Mouse (Mus musculus) retina, postnatal 7 days (tissue): Measurements from ENCODE around the gene Mgmt.

Experiments used
- DNase-seq: peaks from one replicate; pipeline ENCODE4 v3.0.0-alpha.2; 2012; ENCODE audit warnings: low read depth, low spot score

Gene Mgmt

DNA sequence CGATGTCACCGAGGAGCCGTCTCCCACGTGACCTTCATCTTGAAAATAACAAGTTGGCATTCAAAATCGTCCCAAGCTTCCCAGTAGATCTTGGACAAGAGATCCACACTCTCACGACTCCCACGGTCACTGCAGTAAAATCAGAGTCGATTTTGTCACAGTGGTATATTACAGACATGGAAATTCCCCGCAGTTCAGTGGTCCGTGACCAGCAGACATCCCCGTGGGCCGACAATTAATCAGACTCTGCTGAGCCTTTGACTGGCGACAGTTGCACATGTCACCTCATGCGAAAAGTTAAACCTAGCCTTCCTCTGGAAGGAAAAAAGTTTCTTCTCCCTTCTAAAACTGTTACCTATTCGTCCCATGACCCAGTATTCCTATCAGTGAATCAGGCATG lies 106.8 kb downstream of the Mgmt start:
- DNase-seq, result no peak

DNA sequence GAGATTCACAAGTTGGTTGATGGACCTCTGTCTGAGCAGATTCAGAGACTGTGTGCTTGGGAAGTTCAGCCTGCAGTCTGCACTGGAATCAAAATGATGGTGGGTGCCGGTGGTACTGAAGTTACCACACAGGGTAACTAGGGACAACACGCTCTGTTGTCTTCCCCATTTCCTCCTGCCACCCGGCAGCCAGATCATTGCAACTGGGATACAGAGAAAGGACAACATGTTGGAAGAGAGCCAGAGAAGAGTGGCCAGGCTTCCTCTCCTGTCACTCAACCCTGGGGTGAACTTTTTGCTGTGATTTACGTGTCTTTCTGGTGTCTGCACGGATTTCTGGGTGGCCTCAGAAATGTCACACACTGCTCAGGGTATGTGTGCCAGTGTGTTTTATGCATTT lies 107.4 kb downstream of the Mgmt start:
- no peak for DNase-seq

DNA sequence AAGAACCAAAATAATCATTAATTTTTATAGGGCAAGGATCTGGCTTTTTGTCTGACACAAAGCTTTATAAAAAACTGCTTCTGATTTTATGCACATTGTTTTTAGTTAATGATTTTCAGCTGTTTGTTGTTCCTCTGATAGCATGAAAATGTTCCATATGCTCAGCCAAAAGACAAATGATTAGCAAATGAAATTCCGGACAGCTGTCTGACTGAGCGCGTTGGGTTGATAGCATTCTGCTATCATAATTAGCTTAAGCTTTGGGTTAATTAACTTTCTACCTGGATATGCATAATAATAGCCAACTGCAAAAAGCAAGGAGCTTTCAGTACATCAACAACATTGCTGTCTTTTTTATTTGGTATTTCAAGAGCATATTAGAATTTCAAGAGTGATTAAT lies 108.0 kb downstream of the Mgmt start:
- DNase-seq, result no peak

DNA sequence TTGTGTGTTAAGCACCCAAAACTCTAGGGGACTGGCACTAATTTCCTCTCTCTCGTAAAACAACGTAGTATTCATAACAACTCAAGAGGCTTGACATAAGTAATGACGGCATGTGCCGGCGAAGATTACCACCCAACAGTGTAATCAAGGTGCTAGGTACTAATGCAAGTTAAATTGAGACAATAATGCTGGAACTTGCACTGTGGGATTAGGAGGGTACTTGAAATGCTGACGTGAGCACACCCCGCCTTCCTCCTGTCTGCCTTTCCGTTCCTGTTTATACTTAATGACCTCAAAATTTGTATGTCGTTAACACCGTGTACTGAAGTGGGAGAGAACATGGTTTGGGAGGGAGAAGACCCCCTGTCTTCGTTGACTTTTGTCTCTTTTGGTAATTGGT lies 110.9 kb downstream of the Mgmt start:
- DNase-seq, result no peak

DNA sequence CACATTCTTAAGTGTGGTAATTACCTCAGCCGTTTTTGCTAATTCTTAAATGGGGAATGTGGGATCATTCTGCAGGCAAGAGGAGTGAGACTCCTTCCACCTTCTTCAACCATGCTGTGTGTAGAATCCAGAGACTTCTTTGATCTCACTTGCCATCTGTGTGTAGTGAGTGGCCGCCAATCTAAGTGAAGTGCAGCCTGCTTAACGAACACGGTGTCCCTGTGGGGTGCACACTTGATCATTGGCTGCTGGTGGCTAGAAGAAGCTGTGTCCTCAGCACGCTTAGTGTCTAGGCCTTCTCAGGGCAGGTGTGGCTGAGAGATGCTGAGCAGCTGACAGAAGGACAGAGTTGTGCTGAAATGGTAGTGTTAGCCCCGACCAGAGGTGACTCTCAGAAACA lies 113.9 kb downstream of the Mgmt start:
- no peak for DNase-seq

DNA sequence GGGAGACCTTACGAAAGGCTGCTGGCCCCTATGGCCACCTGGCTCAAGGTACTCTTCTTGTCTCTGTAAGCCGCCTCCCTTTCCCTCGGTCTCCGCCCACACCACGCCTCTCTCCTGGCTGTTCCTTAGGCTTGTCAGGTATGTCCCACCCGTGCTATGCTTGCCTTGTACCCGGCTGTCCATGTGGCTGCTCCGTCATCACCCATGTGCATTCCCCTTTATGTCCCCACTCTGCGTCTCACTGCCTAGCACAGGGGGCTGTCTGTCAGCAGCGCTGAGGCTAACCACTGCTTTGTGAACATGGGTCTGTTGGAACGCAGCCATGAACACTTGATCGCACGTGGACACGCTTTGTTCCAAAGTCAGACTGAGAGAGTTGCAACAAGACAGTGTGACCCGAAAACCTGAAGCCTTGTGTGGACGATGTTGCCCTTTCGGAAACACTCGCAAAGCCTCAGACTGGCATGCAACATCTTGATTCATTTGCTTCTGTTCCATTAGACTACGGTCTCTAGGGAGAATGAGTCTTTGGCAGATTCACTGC lies 115.4 kb downstream of the Mgmt start:
- no peak for DNase-seq

DNA sequence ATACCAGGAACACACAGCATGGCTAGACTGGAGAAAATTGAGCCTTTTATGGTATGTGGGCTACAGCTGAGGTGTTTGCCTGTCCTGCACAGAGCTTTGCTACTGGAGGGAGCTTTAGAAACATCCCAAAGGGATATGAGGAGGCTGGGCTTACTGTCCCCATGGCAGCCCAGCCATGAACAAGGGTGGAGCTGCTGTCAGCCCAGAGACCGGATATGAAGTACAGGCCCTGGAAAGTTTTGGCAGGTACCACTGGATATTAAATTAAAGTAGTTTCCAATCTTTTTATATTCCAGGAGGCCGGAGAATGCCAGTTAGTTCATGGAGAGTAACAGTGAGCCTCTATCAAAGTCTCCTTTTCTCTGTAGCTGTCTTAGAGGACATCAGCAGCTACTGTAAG lies 116.0 kb downstream of the Mgmt start:
- no peak for DNase-seq

DNA sequence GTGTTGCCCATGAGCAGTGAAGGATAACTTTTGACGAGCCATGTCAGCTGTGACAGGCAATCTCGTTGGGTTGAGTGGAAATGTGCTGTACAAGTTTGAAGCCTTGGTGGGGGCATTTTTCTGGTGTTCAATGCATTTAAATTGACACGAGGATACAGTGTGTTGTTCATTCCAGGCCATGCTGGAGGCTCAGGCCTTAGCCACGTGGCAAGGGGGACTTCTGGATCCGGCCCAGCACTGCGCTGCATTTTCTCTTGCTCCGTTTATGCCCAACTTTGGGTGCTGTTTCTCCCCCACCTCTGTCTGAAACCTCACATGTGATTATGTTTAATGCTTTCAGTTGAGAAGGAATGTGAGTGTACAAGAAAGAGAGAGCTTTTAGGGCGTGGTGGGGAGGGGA lies 118.3 kb downstream of the Mgmt start:
- no peak for DNase-seq

DNA sequence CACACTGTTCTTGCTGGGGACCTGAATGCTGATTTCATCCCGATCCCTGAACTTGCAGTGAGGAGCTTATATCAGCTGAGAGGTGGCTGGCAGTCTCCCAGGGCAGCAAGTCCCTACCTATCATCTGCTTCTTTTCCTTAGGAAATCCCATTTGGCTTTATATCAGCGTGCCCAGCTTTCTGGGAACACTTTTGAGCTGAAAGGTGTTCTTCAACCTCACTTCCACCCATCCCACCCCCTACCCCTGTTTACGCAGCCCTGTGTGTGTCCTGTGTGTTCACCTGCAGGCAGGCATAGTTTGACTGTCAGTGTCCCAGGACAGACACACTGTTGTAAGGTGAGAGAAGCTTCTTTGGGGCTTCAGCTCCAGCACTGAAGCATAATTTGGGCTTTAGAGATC lies 119.0 kb downstream of the Mgmt start:
- DNase-seq, result no peak

DNA sequence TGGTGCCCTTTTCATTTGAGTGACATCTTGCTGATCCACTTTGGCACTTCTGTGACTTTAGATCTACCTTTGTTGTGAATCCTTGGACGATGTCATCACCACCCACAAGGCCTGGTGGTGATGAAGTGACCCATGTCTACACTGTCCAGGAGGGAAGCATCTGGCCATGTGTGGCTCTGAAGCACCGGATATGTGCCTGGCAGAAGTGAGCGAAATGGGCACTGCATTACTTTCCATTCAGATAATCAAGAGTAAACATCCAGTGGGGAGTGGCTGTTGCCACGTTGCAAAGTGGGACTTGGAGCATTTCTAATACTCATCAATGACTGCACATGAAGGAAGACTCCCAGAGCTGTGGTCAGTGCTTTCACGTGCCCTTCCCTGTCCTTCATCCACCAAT lies 124.2 kb downstream of the Mgmt start:
- no peak for DNase-seq

DNA sequence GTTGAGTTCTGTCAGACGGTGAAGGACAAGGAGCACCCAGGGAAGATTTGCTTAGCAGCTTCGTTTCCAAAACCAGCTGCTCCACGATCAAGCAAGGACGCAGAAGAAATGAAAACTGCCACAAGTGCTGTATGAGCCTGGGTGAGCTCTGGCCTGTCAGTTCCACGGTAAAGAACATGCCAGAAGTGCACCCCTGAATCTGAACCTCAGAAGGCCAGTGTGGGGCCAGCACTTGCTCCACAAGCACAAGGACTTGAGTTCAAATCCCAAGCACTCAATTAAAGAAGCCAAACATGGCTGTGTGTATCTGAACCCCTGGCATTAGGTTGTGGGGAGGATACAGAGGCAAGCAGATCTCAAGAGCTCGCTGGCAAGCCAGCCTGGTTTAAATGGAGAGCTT lies 125.8 kb downstream of the Mgmt start:
- no peak for DNase-seq

DNA sequence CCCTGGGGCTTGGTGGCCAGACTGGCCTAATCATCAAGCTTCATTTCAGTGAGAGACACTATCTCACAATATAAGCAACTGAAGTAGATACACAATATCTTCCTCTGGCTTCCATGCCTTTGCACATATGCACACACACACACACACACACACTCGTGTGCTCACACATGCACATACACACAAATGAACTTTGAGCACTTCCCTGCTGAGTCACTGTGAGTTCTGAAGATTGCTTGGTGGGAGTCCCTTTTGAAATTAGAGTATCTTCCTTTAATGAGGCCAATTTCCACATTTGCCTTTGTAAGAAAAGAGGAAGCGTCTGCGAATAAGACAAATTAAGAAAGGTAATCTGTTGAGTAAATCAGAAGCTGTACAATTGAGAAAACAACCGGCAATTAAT lies 136.4 kb downstream of the Mgmt start:
- DNase-seq, result no peak

DNA sequence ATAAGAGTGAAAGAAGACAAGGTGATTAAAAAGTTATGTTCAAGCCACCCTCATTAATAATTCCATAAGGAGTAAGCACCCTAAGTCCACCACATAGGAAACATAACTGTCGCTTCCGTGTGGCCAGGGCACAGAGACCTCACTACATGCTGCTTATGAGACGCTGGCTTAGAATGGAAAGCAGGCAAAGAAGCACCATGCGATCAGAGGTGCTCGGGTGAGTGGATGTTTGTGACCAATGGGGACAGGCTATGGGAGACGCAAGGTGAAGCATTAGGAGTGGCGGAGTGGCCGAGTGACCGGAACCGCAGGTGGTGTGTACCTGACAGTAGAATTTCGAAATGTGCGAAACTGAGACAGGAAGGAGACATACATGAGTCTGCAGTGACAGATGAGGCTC lies 138.8 kb downstream of the Mgmt start:
- no peak for DNase-seq

DNA sequence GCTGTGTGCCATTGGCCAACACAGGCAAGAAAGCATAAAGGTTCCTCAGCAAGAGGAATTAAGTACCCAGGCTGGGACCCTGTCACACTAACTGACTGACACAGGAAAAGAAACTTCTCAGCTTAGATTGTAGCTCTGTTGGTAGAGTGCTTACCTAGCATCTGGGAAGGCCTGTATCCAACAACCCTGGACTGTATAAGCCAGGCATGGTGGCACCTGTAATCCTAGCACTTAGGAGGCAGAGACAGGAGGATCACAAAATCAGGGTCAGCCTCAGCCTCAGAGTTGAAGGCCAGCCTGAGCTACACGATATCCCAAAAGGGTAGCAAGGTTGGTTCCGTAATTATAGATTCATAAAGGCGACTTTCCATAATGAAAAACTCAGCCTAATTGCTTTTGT lies 140.6 kb downstream of the Mgmt start:
- DNase-seq, result no peak

DNA sequence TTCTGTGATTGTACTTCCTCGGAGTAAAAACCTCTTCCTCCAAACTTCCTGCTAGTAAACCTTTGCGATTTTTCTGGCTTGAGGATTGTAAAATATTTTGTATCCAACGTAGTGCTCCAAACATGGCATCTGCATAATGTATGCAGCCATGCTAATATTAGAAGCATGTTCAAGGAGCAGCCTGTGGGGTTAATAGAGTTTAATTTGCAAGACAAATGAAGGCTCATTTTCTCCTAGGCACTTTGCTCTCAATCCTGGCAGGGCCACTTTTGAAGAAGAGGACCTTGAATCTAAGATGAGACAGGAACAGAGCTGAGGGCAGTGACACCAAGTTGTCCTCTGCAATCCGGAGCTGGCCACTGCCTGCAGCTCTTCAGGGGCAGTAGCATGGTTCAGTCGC lies 141.5 kb downstream of the Mgmt start:
- DNase-seq, result no peak

DNA sequence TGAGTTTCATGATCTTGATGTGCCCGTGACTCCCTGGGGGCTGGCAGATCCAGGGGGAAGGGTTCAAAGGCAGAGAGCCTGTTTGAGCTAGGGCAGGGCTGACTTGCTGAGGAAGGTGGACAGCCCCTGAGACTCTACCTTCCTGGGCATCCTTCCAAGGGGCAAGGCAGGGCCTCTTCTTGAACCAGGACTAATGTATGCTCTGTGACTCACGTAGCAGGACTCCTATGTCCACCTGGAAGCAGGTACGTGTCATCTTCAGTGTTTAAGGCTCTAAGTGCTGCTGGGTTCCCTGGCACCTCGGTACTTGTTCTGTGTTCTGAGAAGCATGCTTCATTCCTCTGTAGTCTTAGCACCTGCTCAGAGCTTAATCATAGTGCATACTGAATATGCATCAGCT lies 143.1 kb downstream of the Mgmt start:
- no peak for DNase-seq

DNA sequence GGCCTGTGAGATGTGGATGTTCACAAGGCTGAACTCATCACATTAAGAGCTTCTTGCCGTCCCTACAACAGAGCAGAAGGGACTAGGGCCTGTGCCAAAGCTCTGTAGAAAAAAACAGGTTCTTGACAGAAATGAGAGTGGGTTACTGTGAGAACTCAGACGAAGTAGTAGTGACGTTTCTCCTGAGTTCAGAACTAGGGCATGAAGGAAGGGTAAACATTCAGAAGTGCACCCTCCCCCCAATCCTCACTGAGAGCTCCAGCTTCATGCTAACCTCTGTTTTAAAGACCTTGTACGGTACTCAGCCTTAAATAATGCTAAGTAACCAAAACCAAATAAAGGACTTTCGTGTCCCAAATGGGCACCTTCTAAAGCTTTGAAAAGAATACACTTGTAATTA lies 143.5 kb downstream of the Mgmt start:
- DNase-seq, result no peak

DNA sequence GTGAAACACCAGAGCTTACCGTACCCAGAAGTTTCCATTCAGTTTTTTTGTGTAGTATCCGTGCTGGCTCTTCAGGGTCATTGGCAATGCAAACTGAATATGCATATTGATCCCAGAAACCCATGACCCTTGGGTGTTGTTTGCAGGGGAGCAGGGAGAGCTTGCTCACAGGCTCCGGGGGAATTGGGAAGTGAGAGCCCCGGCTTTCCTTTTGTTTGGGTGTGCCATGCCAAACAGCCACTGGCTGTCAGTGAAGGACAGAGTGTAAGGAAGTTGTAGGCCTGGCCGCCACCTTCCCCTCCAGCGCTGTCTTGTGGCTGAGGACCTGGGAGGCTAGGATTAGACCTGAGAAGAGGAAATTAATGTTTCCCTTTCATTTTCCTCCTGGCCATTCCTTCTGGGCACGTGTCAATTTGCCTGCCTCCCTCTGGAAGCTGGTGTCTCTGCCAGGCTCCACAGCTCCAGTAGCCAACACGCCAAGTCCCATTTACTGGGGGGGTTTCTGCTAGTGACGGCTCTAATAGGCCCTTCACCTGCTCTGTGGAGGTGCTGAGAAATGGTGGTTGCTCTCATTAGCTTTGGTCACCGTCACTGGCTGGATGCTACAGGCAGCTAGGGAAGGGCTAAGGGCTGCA lies 144.0 kb downstream of the Mgmt start:
- no peak for DNase-seq

DNA sequence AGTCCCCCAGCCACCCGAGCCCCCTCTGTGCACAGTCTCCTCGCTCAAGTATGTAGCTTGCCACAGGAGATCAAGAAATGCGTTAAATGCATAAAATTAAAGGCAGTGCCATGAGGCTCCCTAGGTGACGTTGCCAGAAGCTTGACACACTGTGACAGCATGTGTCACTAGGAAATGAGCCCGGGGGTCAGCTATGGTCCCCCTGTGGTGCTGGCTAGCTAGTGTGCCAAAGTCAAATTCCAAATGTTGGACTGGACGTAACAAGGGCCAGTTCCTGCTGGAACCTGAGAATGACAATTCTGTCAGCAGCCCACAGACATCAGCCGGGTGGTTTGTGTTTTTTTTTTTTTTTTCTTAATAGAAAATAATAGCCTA lies 144.5 kb downstream of the Mgmt start:
- DNase-seq, result no peak

DNA sequence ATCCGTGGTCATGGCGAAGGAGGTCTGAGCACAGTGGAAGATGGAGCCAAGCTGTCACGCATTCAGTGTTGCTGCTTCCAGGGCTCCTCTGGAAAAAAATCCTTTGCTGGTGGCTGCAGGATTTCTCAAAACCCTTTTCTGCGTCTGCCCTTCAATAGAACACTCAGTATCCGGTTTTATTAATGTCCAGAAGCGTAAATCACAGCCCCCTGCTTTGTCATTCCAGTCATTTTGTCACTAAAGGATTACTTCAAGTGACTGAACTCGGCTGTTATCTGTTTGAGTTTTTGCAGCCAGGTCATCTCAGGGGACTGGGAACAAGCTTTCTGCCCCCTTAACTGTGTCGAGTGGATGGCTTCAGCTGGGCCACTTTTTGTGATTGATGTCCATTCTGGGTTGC lies 146.2 kb downstream of the Mgmt start:
- DNase-seq, result no peak

DNA sequence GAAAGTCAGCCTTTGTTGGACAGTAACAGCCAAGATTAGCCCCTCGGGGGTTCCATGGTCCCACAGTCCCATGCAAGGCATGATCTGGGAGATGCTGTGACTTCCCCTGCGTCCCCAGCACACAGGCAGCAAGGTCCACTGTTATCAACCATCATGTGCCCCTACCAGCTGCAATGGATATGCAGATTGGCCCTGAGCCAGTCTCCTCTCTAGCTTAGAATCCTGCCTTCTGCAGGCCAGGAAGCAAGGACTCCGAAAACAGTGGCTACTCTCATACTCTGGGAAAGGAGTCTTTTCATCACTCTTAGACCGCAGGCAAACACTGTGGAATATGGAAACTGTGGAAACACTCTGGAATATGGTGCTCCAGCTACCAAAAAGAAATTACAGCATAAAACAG lies 152.5 kb downstream of the Mgmt start:
- DNase-seq, result no peak

DNA sequence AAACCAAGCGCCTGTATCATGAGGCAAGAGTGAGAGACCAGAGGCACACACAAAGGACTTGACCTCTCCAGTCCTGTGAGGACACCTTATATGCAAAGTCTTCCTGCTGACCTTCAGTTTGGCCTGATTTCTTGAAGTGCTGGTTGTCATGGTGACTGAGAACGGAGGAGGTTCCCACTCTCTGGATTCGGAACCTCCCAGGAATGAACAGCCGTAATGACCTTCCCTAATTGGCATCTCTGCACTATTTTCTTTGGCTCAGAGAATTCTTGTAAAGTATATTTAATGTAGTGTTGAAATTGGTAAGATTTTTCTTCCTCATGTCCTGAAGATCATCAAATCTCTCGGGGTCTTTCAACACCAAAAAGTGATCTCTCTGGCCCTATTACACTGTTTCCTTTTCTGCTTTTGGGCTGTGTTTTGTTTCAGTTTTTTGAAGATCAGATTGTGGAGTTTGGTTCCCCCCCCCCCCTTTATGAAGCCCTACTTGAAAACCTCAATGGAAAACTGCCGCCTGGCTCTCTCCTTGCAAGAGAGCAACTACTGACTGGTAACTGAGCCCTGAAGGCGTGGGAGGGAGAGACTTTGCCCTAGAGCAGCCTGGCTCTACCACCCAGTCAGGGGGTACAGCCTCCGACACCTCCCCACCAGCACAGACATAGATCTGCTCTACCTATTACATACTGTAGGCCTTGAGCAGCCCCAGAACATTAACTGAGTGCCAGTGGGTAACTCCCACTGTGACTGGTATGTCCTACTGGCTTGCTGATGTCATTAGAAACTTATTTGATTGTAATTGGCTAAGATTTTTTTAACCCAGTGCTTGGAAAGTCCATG lies 153.9 kb downstream of the Mgmt start:
- no peak for DNase-seq

DNA sequence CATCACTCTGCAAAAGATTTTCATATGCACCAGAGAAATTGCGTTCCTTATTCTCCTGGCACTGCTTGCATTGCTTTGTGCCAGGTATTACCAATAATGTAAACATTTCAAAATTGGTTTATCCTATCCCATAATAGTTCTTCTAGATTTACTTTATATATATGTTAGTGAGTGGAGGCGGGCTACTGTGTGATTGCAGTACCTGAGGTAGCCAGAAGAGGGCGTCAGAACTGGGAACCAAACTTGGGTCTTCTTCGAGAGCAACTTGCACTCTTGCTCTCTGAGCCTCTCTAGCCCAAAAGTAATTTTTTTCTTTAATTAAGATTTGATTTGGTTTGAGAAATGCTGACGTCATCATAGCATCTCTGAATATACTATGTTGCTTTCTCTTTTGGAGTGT lies 159.9 kb downstream of the Mgmt start:
- no peak for DNase-seq
